Mouse (Mus musculus) lung, postnatal 10 days (tissue): ENCODE measurements around the gene Vmn1r18.
"Not testable (repeated sequence)": the region's sequence is repeated elsewhere in the genome, so short reads cannot be mapped to it uniquely, and the experiment has no call there.

Source experiments
- DNase-seq: peaks from one replicate; pipeline ENCODE4 v3.0.0; 2021

The Vmn1r18 gene

GRCm38 (mm10) chr6:57395683-57396082 is at the start of gene Vmn1r18:
Gene Vmn1r18 (minus strand): TSS chr6:57395783.
- no peak for DNase-seq

- DNase-seq: peak; percentile 3
These were observed 35.6 kb upstream of the Vmn1r18 start for GRCm38 (mm10) chr6:57431196-57431595.

GRCm38 (mm10) chr6:57428630-57429029 is 33.0 kb upstream of the Vmn1r18 start, which contains the start of gene Vmn1r20:
Gene Vmn1r20 (plus strand): TSS chr6:57428930.
- DNase-seq: no peak

GRCm38 (mm10) chr6:57403480-57403879 is 7.9 kb upstream of the Vmn1r18 start, which contains the start of gene Vmn1r19:
Gene Vmn1r19 (plus strand): TSS chr6:57403780.
- DNase-seq: not testable (repeated sequence)

- no peak for DNase-seq
These were observed 28.1 kb downstream of the Vmn1r18 start for GRCm38 (mm10) chr6:57367496-57367895.

- not testable (repeated sequence) for DNase-seq
These were observed 29.7 kb downstream of the Vmn1r18 start for GRCm38 (mm10) chr6:57365866-57366265.

- DNase-seq: no peak
These were observed 32.0 kb downstream of the Vmn1r18 start, which contains the start of gene Vmn1r17 for GRCm38 (mm10) chr6:57363627-57364026. Gene Vmn1r17 (minus strand): TSS chr6:57363727.

GRCm38 (mm10) chr6:57356864-57357263 is 38.7 kb downstream of the Vmn1r18 start:
- no peak for DNase-seq

- DNase-seq: no peak
These were observed 66.2 kb downstream of the Vmn1r18 start, which contains the start of gene Vmn1r16 for GRCm38 (mm10) chr6:57329394-57329793. Gene Vmn1r16 (minus strand): TSS chr6:57329494.
